Mouse (Mus musculus) embryonic facial prominence, embryonic 13.5 days (tissue): ENCODE data around the gene Cacna1f. TPM values are rescaled to one million over a fixed set of nuclear protein-coding genes. Genes with fewer than 3 reads are reported as not detected.

ENCODE experiments used
- ATAC-seq: fragments of 200-750 bp; cut with Nextera tagmentation; 2 replicates; pipeline ENCODE4 v1.8.0; 2017; ENCODE audit warnings: low read depth; ENCODE audit not compliant: insufficient number of reproducible peaks, insufficient read depth, low FRiP score, low TSS enrichment
- H3K27ac ChIP-seq: fragments of 300-500 bp; sonication (generic); 2 replicates; pipeline ENCODE4 v1.5.1; 2015; ENCODE audit warnings: moderate library complexity, mild to moderate bottlenecking, inconsistent platforms
- H3K27me3 ChIP-seq: fragments of 300-500 bp; sonication (generic); 2 replicates; pipeline ENCODE4 v1.6.1; 2015; ENCODE audit warnings: mild to moderate bottlenecking, inconsistent platforms
- H3K36me3 ChIP-seq: fragments of 300-500 bp; sonication (generic); 2 replicates; pipeline ENCODE4 v1.6.1; 2015; ENCODE audit warnings: mild to moderate bottlenecking, inconsistent platforms
- H3K4me1 ChIP-seq: fragments of 300-500 bp; sonication (generic); 2 replicates; pipeline ENCODE4 v1.6.1; 2015; ENCODE audit warnings: inconsistent platforms
- H3K4me2 ChIP-seq: fragments of 300-500 bp; sonication (generic); 2 replicates; pipeline ENCODE4 v1.6.1; 2015; ENCODE audit warnings: moderate library complexity, mild to moderate bottlenecking, inconsistent platforms
- H3K4me3 ChIP-seq: fragments of 300-500 bp; sonication (generic); 2 replicates; pipeline ENCODE4 v1.5.1; 2015; ENCODE audit warnings: mild to moderate bottlenecking, inconsistent platforms
- H3K9ac ChIP-seq: fragments of 300-500 bp; sonication (generic); 2 replicates; pipeline ENCODE4 v1.6.1; 2015; ENCODE audit warnings: mild to moderate bottlenecking, inconsistent platforms
- H3K9me3 ChIP-seq: fragments of 300-500 bp; sonication (generic); 2 replicates; pipeline ENCODE4 v1.6.1; 2016; ENCODE audit warnings: inconsistent platforms
- WGBS: fragments of 180-500 bp; shearing (Covaris S2); methylation state at CpG from one replicate; pipeline ENCODE4 v1.1.7; 2015; ENCODE audit warnings: mixed read lengths; 5-methylcytosine and 5-hydroxymethylcytosine counted together
- polyA plus RNA-seq: library from polyadenylated mRNA; unstranded; fragments of >200 nt; fragmentation: Nextera tagmentation; extraction: Ambion mirVana; gene quantifications from 2 replicates; pipeline ENCODE4 v1.2.1, GENCODE M21; 2015

Gene Cacna1f
- polyA plus RNA-seq, 1 experiment from 2014 or later = not detected

GRCm38 (mm10) chrX:7635101-7635500 lies 28.2 kb downstream of the Cacna1f start:
- Histone ChIP-seq H3K9ac (no peak overlapping the region), H3K27ac (no peak overlapping the region), H3K4me1 (no peaks in the 10 kb centered on the region), H3K4me3 (no peak overlapping the region), H3K36me3 (no peaks in the 10 kb centered on the region), H3K9me3 (no peaks in the 10 kb centered on the region), H3K27me3 (peaks cover 13% of the 10 kb centered on the region), H3K4me2 (no peak overlapping the region)
- ATAC-seq = no peak
- 63% methylated on average over 3 of the region's 3 CpGs for WGBS

DNA sequence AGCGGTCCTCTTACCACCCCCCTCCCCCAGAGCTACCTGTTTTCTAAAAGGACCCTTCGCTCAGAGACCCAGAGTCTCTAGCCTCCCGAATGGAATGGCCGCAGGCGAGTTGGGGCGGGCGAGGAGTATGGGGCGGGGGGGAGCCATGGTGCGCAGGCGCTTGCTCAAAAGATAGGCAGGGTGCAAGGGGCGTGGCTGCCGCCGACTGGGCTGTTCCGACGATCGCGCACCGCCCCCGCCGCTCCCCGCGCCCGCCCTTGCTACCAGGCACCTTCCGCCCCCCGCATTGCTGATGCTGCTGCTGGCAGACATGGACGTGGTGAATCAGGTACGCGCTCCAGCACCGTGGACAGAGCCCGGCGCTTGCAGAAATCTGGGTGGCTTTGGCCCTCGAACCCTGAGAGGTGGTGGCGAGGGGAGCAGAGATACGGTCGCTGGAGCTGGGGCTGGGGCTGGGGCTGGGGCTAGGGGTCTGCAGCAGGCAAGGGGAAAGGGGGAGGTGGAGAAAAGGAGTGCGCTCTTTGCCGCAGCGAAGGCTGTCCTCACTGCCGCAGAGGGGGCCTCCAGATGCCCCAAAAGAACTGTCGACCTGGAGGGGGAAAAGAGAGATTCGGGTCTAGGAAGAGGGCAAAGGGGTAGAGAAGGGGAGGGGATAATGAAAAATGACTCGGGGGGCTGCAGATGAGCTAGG lies 31.7 kb downstream of the Cacna1f start, which contains the start of gene Syp:
Gene Syp, plus strand, starts transcription at position 71 of the 691 bp plus-strand sequence.
- Histone ChIP-seq H3K4me2 (peak within 1 kb of the TSS; percentile 55), H3K27me3 (peaks cover 22% of the 10 kb centered on the region), H3K4me1 (no peaks in the 10 kb centered on the region), H3K9ac (no peak within 1 kb of the TSS), H3K36me3 (no peaks in the 10 kb centered on the region), H3K9me3 (no peaks in the 10 kb centered on the region), H3K4me3 (peak within 1 kb of the TSS; percentile 31), H3K27ac (no peak within 1 kb of the TSS)
- peak; percentile 67 for ATAC-seq
- WGBS = 22% methylated on average over 42 of the region's 42 CpGs

GRCm38 (mm10) chrX:7639536-7640325 lies 32.8 kb downstream of the Cacna1f start:
- 26% methylated on average over 13 of the region's 13 CpGs for WGBS
- Histone ChIP-seq H3K36me3 (no peaks in the 10 kb centered on the region), H3K27ac (no peak overlapping the region), H3K9ac (no peak overlapping the region), H3K9me3 (no peaks in the 10 kb centered on the region), H3K4me3 (no peak overlapping the region), H3K4me1 (no peaks in the 10 kb centered on the region), H3K27me3 (peaks cover 22% of the 10 kb centered on the region), H3K4me2 (no peak overlapping the region)
- ATAC-seq = 0 out of 2 replicates have a peak, but pooled peaks have one; percentile 27

DNA sequence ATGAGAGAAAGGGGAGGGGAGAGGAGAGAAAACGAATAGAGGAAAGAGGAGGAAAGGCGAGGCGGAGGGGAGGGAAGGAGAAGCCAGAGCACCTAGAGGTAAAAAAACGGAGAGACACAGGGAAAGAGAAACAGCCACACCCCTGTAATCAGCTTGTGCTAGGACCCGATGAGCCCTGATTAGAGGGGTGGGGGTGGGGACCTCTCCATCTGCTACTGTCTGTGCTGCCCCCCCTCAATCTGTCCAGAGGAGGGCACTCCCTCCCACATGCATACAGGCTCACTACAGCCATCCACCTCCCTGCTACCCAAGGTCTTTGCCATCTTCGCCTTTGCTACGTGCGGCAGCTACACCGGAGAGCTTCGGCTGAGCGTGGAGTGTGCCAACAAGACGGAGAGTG lies 33.9 kb downstream of the Cacna1f start:
- no peaks in the 10 kb centered on the region for H3K36me3 ChIP-seq
- H3K27me3 ChIP-seq = peaks cover 22% of the 10 kb centered on the region
- H3K4me2 ChIP-seq = no peak overlapping the region
- WGBS = 47% methylated on average over 12 of the region's 12 CpGs
- H3K27ac ChIP-seq = no peak overlapping the region
- no peak overlapping the region for H3K9ac ChIP-seq
- no peaks in the 10 kb centered on the region for H3K9me3 ChIP-seq
- H3K4me3 ChIP-seq = no peak overlapping the region
- no peaks in the 10 kb centered on the region for H3K4me1 ChIP-seq
- no peak for ATAC-seq

- Histone ChIP-seq H3K4me2 (no peak overlapping the region), H3K27ac (no peak overlapping the region), H3K4me1 (no peaks in the 10 kb centered on the region), H3K27me3 (peaks cover 8% of the 10 kb centered on the region), H3K9ac (no peak overlapping the region), H3K4me3 (no peak overlapping the region), H3K36me3 (no peaks in the 10 kb centered on the region), H3K9me3 (no peaks in the 10 kb centered on the region)
- 15% methylated on average over 5 of the region's 5 CpGs for WGBS
- no peak for ATAC-seq
Measured at GRCm38 (mm10) chrX:7645349-7645748, 38.5 kb downstream of the Cacna1f start.

DNA sequence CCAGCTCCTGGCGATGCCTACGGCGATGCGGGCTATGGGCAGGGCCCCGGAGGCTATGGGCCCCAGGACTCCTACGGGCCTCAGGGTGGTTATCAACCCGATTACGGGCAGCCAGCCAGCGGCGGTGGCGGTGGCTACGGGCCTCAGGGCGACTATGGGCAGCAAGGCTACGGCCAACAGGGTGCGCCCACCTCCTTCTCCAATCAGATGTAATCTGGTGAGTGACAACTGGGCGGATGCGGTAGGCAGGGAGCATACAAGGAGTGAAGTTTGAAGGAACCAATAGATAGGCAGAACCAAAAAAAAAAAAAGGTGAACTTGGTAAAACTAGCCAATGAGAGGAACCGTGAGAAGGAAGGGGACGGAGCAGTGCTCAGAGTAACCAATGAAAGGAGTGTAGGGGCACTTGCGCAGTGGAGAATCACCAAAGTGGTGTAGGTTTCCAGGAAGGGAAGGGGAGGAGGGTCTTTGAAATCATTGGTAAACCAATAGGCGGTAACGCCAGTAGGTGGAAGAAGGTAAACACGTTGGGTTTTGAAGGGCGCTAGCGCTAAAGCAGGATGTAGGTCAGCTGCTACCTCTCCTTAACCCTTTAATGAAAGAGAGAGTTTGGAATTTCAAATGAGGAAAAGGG lies 41.9 kb downstream of the Cacna1f start:
- no peaks in the 10 kb centered on the region for H3K36me3 ChIP-seq
- peak overlapping the region; percentile 61 for H3K4me2 ChIP-seq
- H3K4me1 ChIP-seq = no peaks in the 10 kb centered on the region
- H3K27ac ChIP-seq = peak overlapping the region; percentile 68; the same call in 1 of the 2 replicates
- H3K9me3 ChIP-seq = no peaks in the 10 kb centered on the region
- peak; percentile 96 for ATAC-seq
- peak overlapping the region; percentile 74 for H3K9ac ChIP-seq
- H3K4me3 ChIP-seq = peak overlapping the region; percentile 52
- 21% methylated on average over 25 of the region's 25 CpGs for WGBS
- H3K27me3 ChIP-seq = no peaks in the 10 kb centered on the region

GRCm38 (mm10) chrX:7657221-7657639 lies 50.3 kb downstream of the Cacna1f start, which contains the start of gene Prickle3:
TSS of gene Prickle3 (plus strand) at chrX:7657260.
- Histone ChIP-seq H3K4me2 (peak within 1 kb of the TSS; percentile 61), H3K27ac (peak within 1 kb of the TSS; percentile 69), H3K36me3 (no peaks in the 10 kb centered on the region), H3K4me3 (peak within 1 kb of the TSS; percentile 50), H3K27me3 (no peaks in the 10 kb centered on the region), H3K9me3 (no peaks in the 10 kb centered on the region), H3K4me1 (0 out of 2 replicates have a peak, but pooled peaks cover 7% of the 10 kb centered on the region), H3K9ac (peak within 1 kb of the TSS; percentile 74)
- 27% methylated on average over 26 of the region's 26 CpGs for WGBS
- 0 out of 2 replicates have a peak, but pooled peaks have one; percentile 50 for ATAC-seq

GRCm38 (mm10) chrX:7658031-7658784 lies 51.3 kb downstream of the Cacna1f start:
- Histone ChIP-seq H3K27ac (peak overlapping the region; percentile 69), H3K4me1 (0 out of 2 replicates have a peak, but pooled peaks cover 7% of the 10 kb centered on the region), H3K9me3 (no peaks in the 10 kb centered on the region), H3K4me2 (peak overlapping the region; percentile 61), H3K9ac (peak overlapping the region; percentile 74; the same call in 1 of the 2 replicates), H3K27me3 (no peaks in the 10 kb centered on the region), H3K4me3 (peak overlapping the region; percentile 50), H3K36me3 (no peaks in the 10 kb centered on the region)
- WGBS = 35% methylated on average over 15 of the region's 15 CpGs
- no peak for ATAC-seq

DNA sequence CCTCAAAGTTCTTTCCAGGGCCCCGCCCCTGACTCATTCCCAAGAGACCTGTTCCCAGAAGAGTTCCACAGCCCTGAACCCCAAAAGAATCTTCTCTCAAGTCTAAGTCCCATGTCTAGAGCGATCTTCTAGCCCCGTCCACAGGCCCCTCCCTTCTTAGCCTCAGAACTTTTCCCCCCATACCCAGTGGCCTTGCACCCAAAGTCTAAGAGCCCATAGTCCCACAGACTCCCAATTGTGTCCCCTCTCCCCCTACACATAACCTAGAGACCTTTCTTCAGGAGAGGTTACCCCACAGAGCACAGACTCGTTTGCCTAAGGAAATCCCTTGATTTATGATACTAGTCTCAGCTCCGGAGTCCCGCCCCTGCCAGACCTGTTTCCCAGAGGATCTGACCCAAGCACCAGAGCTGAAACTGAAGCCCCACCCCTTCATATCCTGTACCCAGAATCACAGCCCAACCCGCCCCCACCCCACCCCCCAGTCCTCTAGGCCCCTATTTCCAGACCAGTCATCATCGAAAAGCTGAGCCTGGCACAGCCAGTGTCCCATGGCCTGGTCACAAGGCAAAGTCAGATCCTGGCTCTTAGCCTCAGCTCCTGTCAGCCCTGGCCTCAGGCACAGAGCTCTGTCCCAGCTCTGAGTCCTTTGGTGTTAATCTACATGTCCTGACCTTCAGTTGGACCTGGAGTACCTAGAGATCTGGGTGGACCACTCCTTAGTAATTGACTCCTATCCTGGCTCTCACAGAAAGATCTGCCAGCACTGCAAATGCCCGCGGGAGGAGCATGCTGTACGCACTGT lies 52.1 kb downstream of the Cacna1f start:
- H3K9ac ChIP-seq = no peak overlapping the region
- H3K4me2 ChIP-seq = peak overlapping the region; percentile 61
- H3K4me3 ChIP-seq = peak overlapping the region; percentile 50
- 0 out of 2 replicates have a peak, but pooled peaks cover 7% of the 10 kb centered on the region for H3K4me1 ChIP-seq
- no peaks in the 10 kb centered on the region for H3K27me3 ChIP-seq
- 54% methylated on average over 11 of the region's 11 CpGs for WGBS
- no peak for ATAC-seq
- no peak overlapping the region for H3K27ac ChIP-seq
- no peaks in the 10 kb centered on the region for H3K9me3 ChIP-seq
- no peaks in the 10 kb centered on the region for H3K36me3 ChIP-seq

GRCm38 (mm10) chrX:7661086-7661485 lies 54.2 kb downstream of the Cacna1f start:
- H3K4me2 ChIP-seq = no peak overlapping the region
- 0 out of 2 replicates have a peak, but pooled peaks cover 7% of the 10 kb centered on the region for H3K4me1 ChIP-seq
- no peak for ATAC-seq
- WGBS = 76% methylated on average over 4 of the region's 4 CpGs
- no peaks in the 10 kb centered on the region for H3K27me3 ChIP-seq
- no peak overlapping the region for H3K9ac ChIP-seq
- H3K36me3 ChIP-seq = no peaks in the 10 kb centered on the region
- no peak overlapping the region for H3K27ac ChIP-seq
- H3K9me3 ChIP-seq = no peaks in the 10 kb centered on the region
- H3K4me3 ChIP-seq = no peak overlapping the region
